Mouse (Mus musculus): Measurements from ENCODE around the gene Gsg1l.

GRCm38 (mm10) chr7:125887761-125888160 is 194.4 kb downstream of the Gsg1l start:
- TF ChIP-seq CTCF (IDR thresholded peaks at IDR 0.05; ENCODE audit: extremely low read depth, insufficient read length, insufficient replicate concordance, low read depth, low read length) (no peak), POLR2A (IDR thresholded peaks at IDR 0.05; ENCODE audit: low read depth, low read length) (no peak)

Data from small intestine, adult 2 months (tissue).